Mouse (Mus musculus): ENCODE measurements at regions not wholly inside any gene's neighbourhood (a gene's known extent, or its start where the extent isn't known, plus 50 kb on each side); places are given as distances from the start of the nearest gene placed in this dataset.

DNA sequence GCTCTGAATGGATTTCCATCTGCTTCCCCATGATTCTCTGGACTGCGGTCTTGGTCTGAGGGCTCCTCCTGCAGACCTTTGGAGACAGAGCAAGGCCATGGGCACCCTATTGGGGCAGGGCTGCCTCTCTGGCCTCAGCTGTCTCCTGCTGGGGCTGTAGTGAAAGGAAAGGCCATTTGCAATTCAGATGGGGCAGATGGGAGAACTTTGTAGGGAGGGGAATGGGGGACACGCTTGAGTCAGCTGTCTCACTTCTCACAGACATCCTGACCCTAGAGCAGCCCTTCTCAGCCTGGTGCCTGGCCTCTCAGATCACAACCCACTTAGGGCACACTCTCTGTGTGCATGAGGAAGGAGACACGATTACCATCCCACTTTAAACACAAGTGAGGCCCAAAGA lies 60.3 kb upstream of the Lhx1 start:
- intact Hi-C loops (cut with DNase I): no loop called here
- no peak for DNase-seq

DNA sequence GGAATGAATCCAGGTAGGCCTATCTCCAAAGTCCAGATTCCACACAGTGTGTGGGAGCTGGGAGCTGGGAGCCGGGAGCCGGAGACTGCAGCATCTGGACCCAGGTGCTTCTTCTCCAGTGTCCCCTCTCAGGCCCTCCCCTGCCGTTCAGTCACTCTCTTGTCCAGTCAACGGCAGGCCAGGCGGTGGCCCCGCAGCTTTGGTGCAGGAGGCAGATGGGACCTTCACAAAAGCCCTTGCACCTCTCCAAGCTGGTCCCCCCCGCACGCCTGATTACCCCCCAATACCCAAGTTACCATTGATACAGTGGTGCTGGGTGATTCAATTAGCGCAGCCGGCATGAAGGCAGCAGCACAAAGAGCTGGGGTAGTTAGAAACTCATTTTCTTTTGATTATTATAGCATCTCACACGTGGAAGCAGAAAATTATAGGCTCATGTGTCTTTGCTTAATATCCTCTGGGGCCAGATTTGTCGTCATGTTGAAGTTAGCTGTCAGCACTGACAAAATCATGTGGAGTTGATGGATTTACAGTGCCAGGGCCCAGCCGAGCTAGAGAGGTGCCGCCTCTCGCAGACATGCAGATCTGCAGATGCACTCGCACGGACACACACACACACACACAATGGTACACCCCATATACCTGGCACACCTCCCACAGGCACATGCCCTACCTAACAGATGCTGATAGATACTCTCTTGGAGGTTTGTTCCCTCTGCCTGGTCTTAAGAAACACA lies 53.6 kb upstream of the Lhx1 start:
- intact Hi-C loops (cut with DNase I): no loop called here
- DNase-seq: no peak
